Mouse (Mus musculus): ENCODE data around the gene Il20rb. TPM values are rescaled to one million over a fixed set of nuclear protein-coding genes. Genes with fewer than 3 reads are reported as not detected.

Il20rb gene
- polyA plus RNA-seq, 1 experiment from 2014 or later = 1.2 TPM

DNA sequence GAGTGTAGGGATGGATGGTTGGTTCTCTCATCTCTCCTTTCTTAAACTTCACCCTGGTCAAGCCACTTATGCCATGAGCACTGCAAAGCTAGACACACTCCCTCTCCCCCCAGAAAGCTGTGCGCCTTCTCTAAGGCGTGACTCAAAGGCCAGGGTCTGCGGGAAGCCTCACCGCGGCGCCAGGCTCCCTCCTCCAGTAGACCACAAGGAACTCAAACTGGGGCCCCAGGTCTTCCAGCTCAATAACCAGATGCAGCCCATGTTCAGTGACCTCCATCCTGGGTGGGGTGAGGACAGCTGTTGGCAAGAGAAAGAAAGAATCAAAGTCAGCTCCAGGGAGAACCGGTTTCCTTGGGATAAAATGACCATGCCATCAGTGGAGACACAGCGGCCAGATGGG, 18.4 kb downstream of the Il20rb start:
- ATAC-seq (ENCODE audit: insufficient number of reproducible peaks, low FRiP score, low TSS enrichment, low read depth) (no peak), DNase-seq (ENCODE audit: low spot score) (no peak)
- Histone ChIP-seq H3K4me1 (ENCODE audit: control insufficient read depth, insufficient read depth, low read length) (no peaks in the 10 kb centered on the region), H3K9me3 (ENCODE audit: control insufficient read depth, low read length) (no peaks in the 10 kb centered on the region), H3K36me3 (ENCODE audit: control insufficient read depth, insufficient read depth, low read length) (no peaks in the 10 kb centered on the region; the same call in 1 of the 2 replicates), H3K27ac (replicated peaks; ENCODE audit: low read depth, low read length) (no peak overlapping the region), H3K4me3 (ENCODE audit: low read depth, low read length) (no peak overlapping the region), H3K9ac (ENCODE audit: low read length) (no peak overlapping the region), H3K4me2 (ENCODE audit: low read depth, severe bottlenecking) (no peak overlapping the region), H3K27me3 (ENCODE audit: control insufficient read depth, insufficient read depth, low read length) (no peaks in the 10 kb centered on the region)
- WGBS = 92% methylated on average over 8 of the region's 8 CpGs

DNA sequence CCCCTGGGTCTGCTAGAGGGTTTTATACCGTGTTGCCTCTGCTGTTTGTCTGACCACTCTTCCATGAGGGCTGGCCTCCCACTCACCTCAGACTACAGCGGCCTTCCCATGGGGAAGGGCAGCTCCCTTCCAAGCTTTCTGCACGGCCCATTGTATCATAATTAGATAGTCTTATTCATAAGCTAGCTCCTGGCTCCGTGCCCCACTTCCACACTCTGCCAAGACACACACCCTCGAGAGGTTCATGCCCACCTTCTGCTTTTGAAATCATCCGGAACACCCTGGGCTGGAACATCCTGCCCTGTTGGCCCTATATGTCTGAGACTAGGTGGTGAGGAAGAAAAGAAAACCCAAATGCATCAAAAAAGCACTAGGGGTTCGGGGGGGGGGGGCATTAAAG, 18.9 kb downstream of the Il20rb start:
- Histone ChIP-seq H3K27ac (replicated peaks; ENCODE audit: low read depth, low read length) (no peak overlapping the region), H3K4me1 (ENCODE audit: control insufficient read depth, insufficient read depth, low read length) (no peaks in the 10 kb centered on the region), H3K9ac (ENCODE audit: low read length) (no peak overlapping the region), H3K4me2 (ENCODE audit: low read depth, severe bottlenecking) (no peak overlapping the region), H3K27me3 (ENCODE audit: control insufficient read depth, insufficient read depth, low read length) (no peaks in the 10 kb centered on the region), H3K9me3 (ENCODE audit: control insufficient read depth, low read length) (no peaks in the 10 kb centered on the region), H3K36me3 (ENCODE audit: control insufficient read depth, insufficient read depth, low read length) (no peaks in the 10 kb centered on the region; the same call in 1 of the 2 replicates), H3K4me3 (ENCODE audit: low read depth, low read length) (no peak overlapping the region)
- 88% methylated on average over 7 of the region's 7 CpGs for WGBS
- DNase-seq (ENCODE audit: low spot score) (no peak), ATAC-seq (ENCODE audit: insufficient number of reproducible peaks, low FRiP score, low TSS enrichment, low read depth) (no peak)

GRCm38 (mm10) chr9:100466743-100467142, 19.8 kb downstream of the Il20rb start:
- H3K27me3 ChIP-seq (ENCODE audit: control insufficient read depth, insufficient read depth, low read length) = no peaks in the 10 kb centered on the region
- WGBS = 95% methylated on average over 3 of the region's 3 CpGs
- ATAC-seq (ENCODE audit: insufficient number of reproducible peaks, low FRiP score, low TSS enrichment, low read depth) (no peak), DNase-seq (ENCODE audit: low spot score) (no peak)
- H3K27ac ChIP-seq (replicated peaks; ENCODE audit: low read depth, low read length) = no peak overlapping the region
- no peak overlapping the region for H3K9ac ChIP-seq (ENCODE audit: low read length)
- no peak overlapping the region for H3K4me3 ChIP-seq (ENCODE audit: low read depth, low read length)
- no peaks in the 10 kb centered on the region for H3K4me1 ChIP-seq (ENCODE audit: control insufficient read depth, insufficient read depth, low read length)
- no peaks in the 10 kb centered on the region; the same call in 1 of the 2 replicates for H3K36me3 ChIP-seq (ENCODE audit: control insufficient read depth, insufficient read depth, low read length)
- no peak overlapping the region for H3K4me2 ChIP-seq (ENCODE audit: low read depth, severe bottlenecking)
- no peaks in the 10 kb centered on the region for H3K9me3 ChIP-seq (ENCODE audit: control insufficient read depth, low read length)

DNA sequence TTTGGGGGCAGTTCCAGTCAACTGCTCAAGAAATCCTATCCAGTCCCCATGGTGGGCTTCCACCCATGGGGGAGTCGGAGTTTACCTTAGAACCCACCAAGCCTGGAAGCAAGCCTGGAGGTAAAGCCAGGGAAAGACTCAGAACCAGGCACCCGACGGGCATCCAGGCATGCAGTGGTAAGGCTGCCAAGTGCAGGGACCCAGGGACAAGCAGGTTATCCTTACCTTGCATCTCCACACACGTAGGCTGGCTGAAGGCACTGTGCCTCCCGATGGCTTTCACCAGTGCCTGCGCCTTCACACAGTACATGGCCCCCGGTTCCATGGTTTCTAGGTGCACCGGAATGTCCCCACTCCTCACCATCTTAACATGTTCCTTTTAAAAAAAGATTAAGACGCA, 20.6 kb downstream of the Il20rb start:
- no peaks in the 10 kb centered on the region for H3K9me3 ChIP-seq (ENCODE audit: control insufficient read depth, low read length)
- 94% methylated on average over 9 of the region's 9 CpGs for WGBS

DNA sequence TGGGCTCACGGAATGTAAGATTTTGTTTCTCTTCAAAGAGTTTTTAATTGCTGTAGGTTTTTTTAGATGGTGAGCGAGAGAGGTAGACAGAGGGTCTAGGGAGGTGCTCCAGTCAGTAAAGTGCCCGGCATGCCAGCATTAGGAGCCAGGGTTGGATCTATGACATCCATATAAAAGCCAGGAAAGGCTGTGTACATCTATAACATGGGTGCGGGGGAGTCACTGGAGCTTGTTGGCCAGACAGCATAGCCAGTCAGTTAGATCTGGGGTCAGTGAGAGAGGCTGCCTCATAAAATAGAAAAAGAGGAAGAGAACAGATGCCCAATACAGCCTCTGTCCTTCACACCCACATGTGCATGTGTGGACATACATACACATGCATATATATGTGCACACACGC, 21.2 kb downstream of the Il20rb start:
- Histone ChIP-seq H3K27ac (replicated peaks; ENCODE audit: low read depth, low read length) (no peak overlapping the region), H3K9ac (ENCODE audit: low read length) (no peak overlapping the region)
- no peak for DNase-seq (ENCODE audit: low spot score)

More for the DNA sequence above, 20.6 kb downstream of the Il20rb start:
- H3K4me2 ChIP-seq (ENCODE audit: low read depth, severe bottlenecking) = no peak overlapping the region
- no peak for ATAC-seq (ENCODE audit: insufficient number of reproducible peaks, low FRiP score, low TSS enrichment, low read depth)
- no peak overlapping the region for H3K9ac ChIP-seq (ENCODE audit: low read length)
- no peaks in the 10 kb centered on the region for H3K27me3 ChIP-seq (ENCODE audit: control insufficient read depth, insufficient read depth, low read length)
- H3K4me3 ChIP-seq (ENCODE audit: low read depth, low read length) = no peak overlapping the region
- no peaks in the 10 kb centered on the region; the same call in 1 of the 2 replicates for H3K36me3 ChIP-seq (ENCODE audit: control insufficient read depth, insufficient read depth, low read length)
- H3K4me1 ChIP-seq (ENCODE audit: control insufficient read depth, insufficient read depth, low read length) = no peaks in the 10 kb centered on the region
- H3K27ac ChIP-seq (replicated peaks; ENCODE audit: low read depth, low read length) = no peak overlapping the region
- no peak for DNase-seq (ENCODE audit: low spot score)

DNA sequence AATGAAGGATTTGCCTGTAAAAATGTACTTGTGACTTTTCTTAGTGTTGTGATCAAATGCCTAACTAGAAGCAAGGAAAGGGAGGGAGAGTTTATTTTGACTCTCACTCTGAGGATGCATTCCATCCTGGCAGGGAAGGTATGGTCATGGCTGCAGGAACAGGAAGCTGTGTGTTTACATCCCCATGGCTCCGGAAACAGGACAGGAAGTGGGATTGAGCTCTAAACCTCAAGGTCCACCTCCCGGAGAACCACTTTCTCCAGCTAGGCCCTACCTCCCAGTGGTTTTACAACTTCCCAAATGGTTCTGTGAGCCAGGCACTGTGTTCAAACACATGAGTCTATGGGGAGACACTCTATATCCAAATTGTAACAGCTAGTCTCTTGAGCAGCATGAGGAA, 22.8 kb downstream of the Il20rb start:
- no peaks in the 10 kb centered on the region for H3K27me3 ChIP-seq (ENCODE audit: control insufficient read depth, insufficient read depth, low read length)
- H3K9ac ChIP-seq (ENCODE audit: low read length) = no peak overlapping the region
- no peak overlapping the region for H3K4me2 ChIP-seq (ENCODE audit: low read depth, severe bottlenecking)
- H3K27ac ChIP-seq (replicated peaks; ENCODE audit: low read depth, low read length) = no peak overlapping the region
- no peaks in the 10 kb centered on the region; the same call in 1 of the 2 replicates for H3K36me3 ChIP-seq (ENCODE audit: control insufficient read depth, insufficient read depth, low read length)
- 71% methylated on average over 2 of the region's 2 CpGs for WGBS
- DNase-seq (ENCODE audit: low spot score) (no peak), ATAC-seq (ENCODE audit: insufficient number of reproducible peaks, low FRiP score, low TSS enrichment, low read depth) (no peak)
- H3K4me1 ChIP-seq (ENCODE audit: control insufficient read depth, insufficient read depth, low read length) = no peaks in the 10 kb centered on the region
- no peaks in the 10 kb centered on the region for H3K9me3 ChIP-seq (ENCODE audit: control insufficient read depth, low read length)
- H3K4me3 ChIP-seq (ENCODE audit: low read depth, low read length) = no peak overlapping the region

More for the DNA sequence above, 21.2 kb downstream of the Il20rb start:
- Histone ChIP-seq H3K9me3 (ENCODE audit: control insufficient read depth, low read length) (no peaks in the 10 kb centered on the region), H3K4me3 (ENCODE audit: low read depth, low read length) (no peak overlapping the region), H3K4me1 (ENCODE audit: control insufficient read depth, insufficient read depth, low read length) (no peaks in the 10 kb centered on the region), H3K36me3 (ENCODE audit: control insufficient read depth, insufficient read depth, low read length) (no peaks in the 10 kb centered on the region; the same call in 1 of the 2 replicates), H3K27me3 (ENCODE audit: control insufficient read depth, insufficient read depth, low read length) (no peaks in the 10 kb centered on the region), H3K4me2 (ENCODE audit: low read depth, severe bottlenecking) (no peak overlapping the region)
- 93% methylated on average over 5 of the region's 5 CpGs for WGBS
- ATAC-seq (ENCODE audit: insufficient number of reproducible peaks, low FRiP score, low TSS enrichment, low read depth) = no peak

DNA sequence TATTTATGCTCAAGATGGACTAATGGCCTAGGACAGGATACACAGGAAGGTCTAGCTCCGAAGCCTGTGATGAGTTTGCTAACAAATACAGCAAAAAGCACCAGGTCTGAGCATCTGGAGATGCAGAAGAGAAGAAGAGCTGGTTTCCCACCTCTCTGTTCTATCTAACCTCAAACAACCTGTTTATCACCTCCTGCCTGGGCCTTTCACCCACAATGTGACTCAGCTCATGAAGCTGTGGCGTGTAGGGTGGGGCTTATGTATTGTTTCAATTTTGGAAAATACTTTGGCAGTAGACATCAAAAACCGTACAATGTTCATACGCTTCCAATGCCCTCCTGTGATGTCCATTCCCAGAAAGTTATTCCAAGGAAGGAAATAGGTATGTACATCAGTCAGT, 24.5 kb downstream of the Il20rb start:
- ATAC-seq (ENCODE audit: insufficient number of reproducible peaks, low FRiP score, low TSS enrichment, low read depth) (no peak), DNase-seq (ENCODE audit: low spot score) (no peak)
- Histone ChIP-seq H3K4me3 (ENCODE audit: low read depth, low read length) (no peak overlapping the region), H3K4me1 (ENCODE audit: control insufficient read depth, insufficient read depth, low read length) (no peaks in the 10 kb centered on the region), H3K27me3 (ENCODE audit: control insufficient read depth, insufficient read depth, low read length) (no peaks in the 10 kb centered on the region), H3K4me2 (ENCODE audit: low read depth, severe bottlenecking) (no peak overlapping the region), H3K27ac (replicated peaks; ENCODE audit: low read depth, low read length) (no peak overlapping the region), H3K9me3 (ENCODE audit: control insufficient read depth, low read length) (no peaks in the 10 kb centered on the region), H3K36me3 (ENCODE audit: control insufficient read depth, insufficient read depth, low read length) (no peaks in the 10 kb centered on the region; the same call in 1 of the 2 replicates), H3K9ac (ENCODE audit: low read length) (no peak overlapping the region)
- WGBS = 89% methylated on average over 4 of the region's 4 CpGs

GRCm38 (mm10) chr9:100461671-100462070, 24.9 kb downstream of the Il20rb start:
- Histone ChIP-seq H3K4me3 (ENCODE audit: low read depth, low read length) (no peak overlapping the region), H3K4me2 (ENCODE audit: low read depth, severe bottlenecking) (no peak overlapping the region), H3K27ac (replicated peaks; ENCODE audit: low read depth, low read length) (no peak overlapping the region), H3K4me1 (ENCODE audit: control insufficient read depth, insufficient read depth, low read length) (no peaks in the 10 kb centered on the region), H3K9ac (ENCODE audit: low read length) (no peak overlapping the region), H3K36me3 (ENCODE audit: control insufficient read depth, insufficient read depth, low read length) (no peaks in the 10 kb centered on the region; the same call in 1 of the 2 replicates), H3K9me3 (ENCODE audit: control insufficient read depth, low read length) (no peaks in the 10 kb centered on the region), H3K27me3 (ENCODE audit: control insufficient read depth, insufficient read depth, low read length) (no peaks in the 10 kb centered on the region)
- no peak for ATAC-seq (ENCODE audit: insufficient number of reproducible peaks, low FRiP score, low TSS enrichment, low read depth)
- DNase-seq (ENCODE audit: low spot score) = no peak
- 91% methylated on average over 9 of the region's 9 CpGs for WGBS

DNA sequence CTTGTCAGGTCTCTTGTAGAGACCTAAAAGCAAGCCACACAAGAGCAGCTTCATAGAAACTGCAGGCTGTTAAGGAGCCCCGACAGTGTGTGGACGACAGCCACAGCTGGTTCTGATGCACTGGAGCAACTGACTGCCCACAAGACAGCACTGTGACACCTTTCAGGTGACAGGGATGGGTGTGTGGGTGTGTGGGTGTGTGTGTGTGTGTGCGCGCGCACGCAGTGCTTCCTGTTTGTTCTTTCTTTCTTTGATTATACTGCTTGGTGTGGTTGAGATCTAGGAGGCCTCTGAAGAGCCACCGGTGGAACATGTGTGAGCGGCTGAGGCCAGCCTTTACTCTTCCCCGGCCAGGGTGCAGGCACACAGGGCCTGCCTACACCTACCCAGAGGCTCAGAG, 26.4 kb downstream of the Il20rb start:
- H3K4me1 ChIP-seq (ENCODE audit: control insufficient read depth, insufficient read depth, low read length) = no peaks in the 10 kb centered on the region
- no peak overlapping the region for H3K4me3 ChIP-seq (ENCODE audit: low read depth, low read length)
- H3K36me3 ChIP-seq (ENCODE audit: control insufficient read depth, insufficient read depth, low read length) = no peaks in the 10 kb centered on the region
- WGBS = 93% methylated on average over 9 of the region's 9 CpGs
- no peaks in the 10 kb centered on the region for H3K9me3 ChIP-seq (ENCODE audit: control insufficient read depth, low read length)
- no peaks in the 10 kb centered on the region for H3K27me3 ChIP-seq (ENCODE audit: control insufficient read depth, insufficient read depth, low read length)
- H3K27ac ChIP-seq (replicated peaks; ENCODE audit: low read depth, low read length) = no peak overlapping the region
- H3K9ac ChIP-seq (ENCODE audit: low read length) = no peak overlapping the region
- no peak for DNase-seq (ENCODE audit: low spot score)
- ATAC-seq (ENCODE audit: insufficient number of reproducible peaks, low FRiP score, low TSS enrichment, low read depth) = no peak
- H3K4me2 ChIP-seq (ENCODE audit: low read depth, severe bottlenecking) = no peak overlapping the region

All from limb, embryonic 11.5 days (tissue).